13 mouse cellular contexts compared by ENCODE assay signal in the genomic region with DNA sequence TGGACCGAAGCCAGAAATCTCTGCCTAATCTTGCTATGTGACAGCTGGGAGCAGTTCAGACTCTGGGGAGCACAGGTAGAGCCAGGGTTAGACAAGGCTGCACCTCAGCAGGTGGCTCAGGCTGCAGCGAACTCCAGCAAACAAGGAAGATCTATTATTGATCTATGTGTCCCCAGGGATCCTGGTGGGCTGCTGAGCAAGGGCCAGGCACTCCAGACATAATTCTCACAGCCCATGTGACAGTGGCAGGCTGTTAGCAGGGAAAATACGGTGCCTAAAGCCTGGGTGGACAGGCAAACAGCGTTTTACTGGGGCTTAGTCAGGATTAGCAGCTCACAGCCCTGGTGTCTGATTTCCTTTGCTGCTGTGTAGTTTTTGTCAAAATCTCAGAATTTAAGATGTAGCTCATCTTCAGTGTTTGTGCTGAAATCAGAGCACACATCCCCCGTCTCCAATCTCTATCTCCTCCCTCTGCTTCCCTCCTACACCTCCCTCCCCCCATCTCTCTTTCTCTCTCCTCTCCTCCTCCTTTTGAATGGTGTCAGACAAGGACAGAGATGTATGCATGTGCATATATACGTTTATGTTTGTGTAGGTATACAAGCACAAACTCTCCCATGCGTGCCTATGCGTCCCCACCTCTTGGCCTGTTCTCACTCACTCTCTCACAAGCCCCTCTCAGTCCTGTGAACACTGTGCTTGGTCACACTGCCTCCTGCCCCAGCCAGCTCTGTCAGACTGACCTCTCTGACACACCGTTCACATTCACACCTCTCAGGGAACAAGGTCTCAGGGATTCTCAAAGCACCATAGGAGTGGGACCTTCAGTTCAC. TPM values are rescaled to one million over a fixed set of nuclear protein-coding genes. Genes with fewer than 3 reads are reported as not detected.
DNase-seq lines count a peak whose midpoint lies in the region; ATAC-seq and TF ChIP-seq lines count a peak whose summit lies in the region.
"Had no signal": no experiment of that assay in that cellular context is flagged by ENCODE, and none has a peak within 500 bp of the region (broad histone marks: within the 10 kb centered on the region; RNA-seq: fewer than 3 reads in every experiment).

No protein-coding gene starts in this region.

- H3K4me1 ChIP-seq in forebrain, postnatal 0 days (ENCODE audit: insufficient read depth) = no peaks in the 10 kb centered on the region
- H3K4me1 ChIP-seq in forebrain, embryonic 15.5 days = no peaks in the 10 kb centered on the region
- H3K4me1 ChIP-seq in embryonic facial prominence, embryonic 14.5 days (ENCODE audit: control insufficient read depth, insufficient read depth, low read length) = no peaks in the 10 kb centered on the region
- 0 out of 2 replicates have a peak, but pooled peaks cover 6% of the 10 kb centered on the region for H3K4me1 ChIP-seq in neural tube, embryonic 12.5 days
- H3K4me1 ChIP-seq: liver, embryonic 12.5 days had no signal

- peak; percentile 38 for ATAC-seq in forebrain, postnatal 0 days
- ATAC-seq in forebrain, embryonic 15.5 days (replicated peaks) = no peak
- peak; percentile 67; the same call in 1 of the 2 replicates for ATAC-seq in embryonic facial prominence, embryonic 14.5 days (ENCODE audit: low read depth)
- ATAC-seq in neural tube, embryonic 12.5 days (ENCODE audit: low FRiP score, low read depth) = peak; percentile 73
- no peak for ATAC-seq in erythroblast, adult 5-6 weeks (replicated peaks; ENCODE audit: low FRiP score, poor library complexity, severe bottlenecking)
- ATAC-seq: inflammation-experienced regulatory T-cells, adult 6 months; liver, embryonic 12.5 days had no signal

- intact Hi-C loops in left cerebral cortex, adult 2 months (cut with DNase I) = loop anchor here (10.0 kb wide), 1 partner anchor 145 kb away; no protein-coding TSS in a partner anchor
- intact Hi-C loops in left cerebral cortex, postnatal 4 days (cut with DNase I) = no loop called here

- H3K36me3 ChIP-seq in forebrain, postnatal 0 days (ENCODE audit: insufficient read depth) = no peaks in the 10 kb centered on the region
- H3K36me3 ChIP-seq in forebrain, embryonic 15.5 days = no peaks in the 10 kb centered on the region
- no peaks in the 10 kb centered on the region for H3K36me3 ChIP-seq in embryonic facial prominence, embryonic 14.5 days (ENCODE audit: control insufficient read depth, insufficient read depth, low read length)
- H3K36me3 ChIP-seq in neural tube, embryonic 12.5 days = no peaks in the 10 kb centered on the region
- H3K36me3 ChIP-seq: liver, embryonic 12.5 days had no signal

- no peak overlapping the region for H3K4me3 ChIP-seq in forebrain, postnatal 0 days (ENCODE audit: low read depth, low read length)
- no peak overlapping the region for H3K4me3 ChIP-seq in forebrain, embryonic 15.5 days
- H3K4me3 ChIP-seq in left cerebral cortex, adult 2 months = no peak overlapping the region
- no peak overlapping the region for H3K4me3 ChIP-seq in embryonic facial prominence, embryonic 14.5 days (ENCODE audit: low read depth, low read length)
- no peak overlapping the region for H3K4me3 ChIP-seq in neural tube, embryonic 12.5 days
- H3K4me3 ChIP-seq: liver, embryonic 12.5 days had no signal

- no peak overlapping the region for H3K4me2 ChIP-seq in forebrain, postnatal 0 days (ENCODE audit: low read depth)
- no peak overlapping the region for H3K4me2 ChIP-seq in forebrain, embryonic 15.5 days (replicated peaks)
- no peak overlapping the region for H3K4me2 ChIP-seq in embryonic facial prominence, embryonic 14.5 days (ENCODE audit: low read depth, low read length)
- no peak overlapping the region for H3K4me2 ChIP-seq in neural tube, embryonic 12.5 days (replicated peaks)
- H3K4me2 ChIP-seq: liver, embryonic 12.5 days had no signal

- no peak for TF ChIP-seq CTCF in forebrain, postnatal 0 days (IDR thresholded peaks at IDR 0.05; ENCODE audit: low read depth)
- TF ChIP-seq CTCF in left cerebral cortex, adult 2 months (IDR thresholded peaks at IDR 0.05) = no peak

- no peak overlapping the region for H3K27ac ChIP-seq in forebrain, postnatal 0 days (ENCODE audit: low read depth, low read length)
- no peak overlapping the region for H3K27ac ChIP-seq in forebrain, embryonic 15.5 days (replicated peaks)
- H3K27ac ChIP-seq in left cerebral cortex, adult 2 months = peak overlapping the region; percentile 63; the same call in 1 of the 2 replicates
- H3K27ac ChIP-seq in embryonic facial prominence, embryonic 14.5 days (replicated peaks; ENCODE audit: low read depth, low read length) = no peak overlapping the region
- H3K27ac ChIP-seq in neural tube, embryonic 12.5 days = no peak overlapping the region
- H3K27ac ChIP-seq: liver, embryonic 12.5 days had no signal

- DNase-seq in forebrain, postnatal 0 days = no peak
- no peak for DNase-seq in left cerebral cortex, adult 2 months (ENCODE audit: extremely low spot score in 1 of 2, low spot score in 2 of 2)
- DNase-seq in left cerebral cortex, postnatal 4 days = no peak
- DNase-seq in embryonic facial prominence, embryonic 14.5 days (ENCODE audit: low spot score) = peak; percentile 25
- DNase-seq in urinary bladder, postnatal 25 days (ENCODE audit: low spot score) = no peak
- DNase-seq: layer of hippocampus, postnatal 36 days; thymus, adult 18-20 months had no signal

- whole genome bisulfite sequencing in forebrain, postnatal 0 days = 60% methylated on average over 9 of the region's 9 CpGs
- WGBS in forebrain, embryonic 15.5 days = 58% methylated on average over 9 of the region's 9 CpGs
- 48% methylated on average over 9 of the region's 9 CpGs for WGBS in embryonic facial prominence, embryonic 14.5 days
- 53% methylated on average over 9 of the region's 9 CpGs for WGBS in neural tube, embryonic 12.5 days

- H3K9me3 ChIP-seq in forebrain, postnatal 0 days (ENCODE audit: low read length) = no peaks in the 10 kb centered on the region
- no peaks in the 10 kb centered on the region for H3K9me3 ChIP-seq in forebrain, embryonic 15.5 days
- H3K9me3 ChIP-seq in embryonic facial prominence, embryonic 14.5 days (ENCODE audit: control insufficient read depth, low read length) = no peaks in the 10 kb centered on the region
- no peaks in the 10 kb centered on the region for H3K9me3 ChIP-seq in neural tube, embryonic 12.5 days
- H3K9me3 ChIP-seq: liver, embryonic 12.5 days had no signal

- no peaks in the 10 kb centered on the region for H3K27me3 ChIP-seq in forebrain, postnatal 0 days (ENCODE audit: insufficient read depth, low read length)
- no peaks in the 10 kb centered on the region for H3K27me3 ChIP-seq in forebrain, embryonic 15.5 days
- H3K27me3 ChIP-seq in embryonic facial prominence, embryonic 14.5 days (replicated peaks; ENCODE audit: control insufficient read depth, insufficient read depth, low read length) = no peaks in the 10 kb centered on the region
- H3K27me3 ChIP-seq in neural tube, embryonic 12.5 days (replicated peaks) = no peaks in the 10 kb centered on the region
- H3K27me3 ChIP-seq: liver, embryonic 12.5 days had no signal

- H3K9ac ChIP-seq in forebrain, postnatal 0 days = no peak overlapping the region
- H3K9ac ChIP-seq in forebrain, embryonic 15.5 days (replicated peaks) = no peak overlapping the region
- H3K9ac ChIP-seq in embryonic facial prominence, embryonic 14.5 days (ENCODE audit: low read depth, low read length) = no peak overlapping the region
- H3K9ac ChIP-seq in neural tube, embryonic 12.5 days = no peak overlapping the region
- H3K9ac ChIP-seq: liver, embryonic 12.5 days had no signal

RNA-seq across cellular contexts. Expression of a gene that starts 52.8 kb away (rescaled TPM):
- 22.8 and 23.6 TPM in 2 replicates for total RNA-seq in forebrain, postnatal 0 days (2014; rRNA removed)
- 0.59 and 2.1 TPM in 2 replicates for polyA plus RNA-seq in forebrain, postnatal 0 days (2015; fragmentation: Nextera tagmentation; extraction: Ambion mirVana)
- polyA plus RNA-seq in forebrain, embryonic 15.5 days (2015; fragmentation: Nextera tagmentation; extraction: Ambion mirVana) = 1.1 and 1.5 TPM in 2 replicates
- 100 to 1,000 TPM; 200 to 212 TPM for total RNA-seq in left cerebral cortex, adult 2 months (2021)
- 10 to 100 TPM; 89.2 to 97.4 TPM for total RNA-seq in left cerebral cortex, postnatal 4 days (2021)
- 0.43 and 0.85 TPM in 2 replicates for polyA plus RNA-seq in embryonic facial prominence, embryonic 14.5 days (2014; fragmentation: Nextera tagmentation; extraction: Ambion mirVana)
- polyA plus RNA-seq in neural tube, embryonic 12.5 days (2016; fragmentation: Nextera tagmentation; extraction: Ambion mirVana) = 1.2 TPM in 2 replicates
- not detected in 2 replicates for total RNA-seq in erythroblast, adult 5-6 weeks (2015; ENCODE audit: low replicate concordance)
- total RNA-seq in erythroblast, adult 5-6 weeks (2017; ENCODE audit: low replicate concordance) = not detected in 2 replicates
- total RNA-seq: monocyte, adult 5-6 weeks had no signal
- polyA plus RNA-seq: inflammation-experienced regulatory T-cells, adult 6 months had no signal

Comparison
In these comparisons a context has a peak if more than half of its experiments do, and no peak if none do; other contexts are left out.
1. ATAC-seq: peak in forebrain, postnatal 0 days (single experiment), embryonic facial prominence, embryonic 14.5 days (single experiment) and neural tube, embryonic 12.5 days (single experiment); none in forebrain, embryonic 15.5 days (single experiment) and erythroblast, adult 5-6 weeks (single experiment).
2. RNA of a gene that starts 52.8 kb away (total RNA-seq): 200 to 212 TPM in left cerebral cortex, adult 2 months, 89.2 to 97.4 TPM in left cerebral cortex, postnatal 4 days and 22.8 to 23.6 TPM in forebrain, postnatal 0 days; not detected in erythroblast, adult 5-6 weeks; every median in the first group is over 10 times any median in the second.